Mouse (Mus musculus): ENCODE data around the gene Sh3gl3. TPM values are rescaled to one million over a fixed set of nuclear protein-coding genes. Genes with fewer than 3 reads are reported as not detected.

Sh3gl3 gene
- under 1 TPM; 0.67 to 0.95 TPM for total RNA-seq (2021)
- long read RNA-seq, experiment 1, result 0 reads
- long read RNA-seq, experiment 2, result 0 reads

DNA sequence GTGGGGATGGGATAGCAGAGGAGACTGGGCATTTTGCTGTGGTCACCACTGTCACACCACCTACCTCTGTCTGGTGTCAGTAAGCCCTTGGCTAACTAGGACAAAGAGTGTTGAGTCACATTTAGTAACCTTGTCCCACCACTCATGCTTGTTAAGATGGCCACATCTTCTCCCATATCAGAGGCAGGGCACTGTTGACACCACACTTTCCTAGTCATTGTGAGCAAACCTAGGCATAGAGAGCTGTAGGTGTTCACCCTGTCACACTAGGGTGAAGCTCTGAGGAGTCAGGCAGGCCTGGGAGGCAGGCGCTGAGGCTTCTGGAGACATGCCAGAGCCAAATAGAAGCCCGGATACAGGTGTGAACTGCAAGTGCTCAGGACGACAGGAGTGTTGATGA lies at the start of gene Sh3gl3:
Sh3gl3 (plus strand) TSS at position 301 of the 400 bp plus-strand sequence.
- no peak for DNase-seq

DNA sequence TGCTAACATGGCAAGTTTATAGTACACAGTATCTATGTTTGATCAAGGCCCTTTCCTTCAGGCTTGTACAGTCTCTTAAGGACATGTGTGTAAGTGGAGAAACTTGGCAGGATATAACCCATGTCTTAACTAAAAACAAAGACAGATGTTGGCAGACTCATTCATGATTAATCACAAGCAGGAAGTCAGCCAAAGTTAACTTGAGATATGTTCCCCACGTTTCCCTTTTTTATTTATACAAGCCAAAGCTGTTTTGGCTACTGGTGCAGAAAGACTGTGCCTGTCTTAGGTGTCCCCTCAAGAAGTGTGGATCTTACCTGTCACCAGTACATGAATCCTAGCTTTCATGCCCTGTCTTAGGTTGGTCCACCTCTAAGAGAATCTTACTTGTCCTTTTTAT lies 35.4 kb upstream of the Sh3gl3 start:
- DNase-seq, result no peak

DNA sequence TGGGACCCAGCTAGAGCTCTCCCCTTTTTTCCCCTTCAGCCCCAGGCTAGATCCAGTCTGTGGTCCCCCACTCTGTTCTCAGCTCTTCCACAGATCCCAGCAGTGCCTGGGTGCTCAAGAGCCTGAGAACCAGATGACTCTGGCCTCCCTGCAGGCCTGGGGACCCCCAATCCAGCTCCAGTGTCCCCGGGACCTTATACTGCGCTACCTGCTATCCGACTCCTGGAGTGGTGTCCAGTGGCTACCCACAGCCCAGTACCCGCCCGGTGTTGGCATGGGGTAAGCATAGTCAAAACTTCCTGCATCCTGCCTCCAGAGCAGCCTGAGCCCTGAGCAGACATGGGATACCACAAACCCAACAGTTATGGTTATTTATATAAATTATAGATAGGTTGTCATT lies 26.5 kb upstream of the Sh3gl3 start:
- no peak for DNase-seq

DNA sequence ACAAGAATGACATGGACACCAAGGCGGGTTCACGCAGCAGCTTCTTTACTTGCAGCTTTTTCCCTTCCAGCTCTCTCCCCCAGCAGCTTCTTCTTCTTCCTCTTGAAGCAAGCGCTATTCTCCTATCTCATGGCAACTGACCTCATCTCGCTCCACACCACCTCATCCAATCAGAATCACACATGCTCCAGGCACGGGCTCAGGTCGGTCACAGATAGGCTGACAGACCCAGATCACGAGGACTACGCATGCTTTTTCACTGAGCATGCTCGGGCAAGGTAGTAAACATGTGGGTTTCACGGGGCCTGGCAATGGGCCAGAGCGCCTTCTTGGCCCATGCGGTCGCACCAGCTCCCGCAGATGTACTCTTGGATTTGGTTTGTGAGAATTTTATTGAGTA lies 9.0 kb upstream of the Sh3gl3 start:
- no peak for DNase-seq

DNA sequence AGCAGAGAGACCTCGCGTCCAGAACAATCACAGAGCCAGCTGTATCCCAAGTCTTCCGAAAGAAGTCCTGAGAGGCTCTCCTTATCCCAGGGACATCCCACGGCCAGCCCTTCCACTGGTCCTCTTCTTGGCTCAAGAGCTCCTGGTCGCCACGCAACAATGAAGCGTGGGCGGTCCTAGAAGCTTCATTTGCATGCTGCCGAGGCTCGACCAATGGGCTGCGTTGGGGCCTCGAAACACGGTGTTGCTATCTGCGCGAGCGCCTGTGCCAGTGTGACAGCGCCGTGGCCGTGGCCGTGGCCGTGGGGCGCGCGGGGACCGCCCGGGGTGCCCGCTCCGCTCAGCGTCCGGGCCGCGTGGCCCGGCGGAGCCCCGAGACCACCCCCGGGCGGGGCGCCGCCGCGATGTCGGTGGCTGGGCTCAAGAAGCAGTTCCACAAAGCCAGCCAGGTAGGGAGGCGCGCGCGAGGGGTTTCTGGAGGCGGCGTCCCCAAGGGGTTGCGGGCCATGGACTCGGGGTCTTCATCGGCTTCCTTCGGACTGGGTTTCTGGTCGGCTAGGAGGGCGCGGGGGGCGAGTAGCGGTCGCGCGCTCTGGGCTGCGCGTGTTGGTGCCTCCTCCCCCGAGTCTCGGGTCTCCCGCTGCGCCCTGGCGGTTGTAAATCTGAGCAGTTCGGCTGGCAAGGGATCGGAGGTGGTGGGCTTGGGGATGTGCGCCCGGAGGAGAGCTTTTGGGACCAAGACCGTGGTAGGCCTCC lies 1.1 kb downstream of the Sh3gl3 start:
- DNase-seq, result peak; percentile 73

DNA sequence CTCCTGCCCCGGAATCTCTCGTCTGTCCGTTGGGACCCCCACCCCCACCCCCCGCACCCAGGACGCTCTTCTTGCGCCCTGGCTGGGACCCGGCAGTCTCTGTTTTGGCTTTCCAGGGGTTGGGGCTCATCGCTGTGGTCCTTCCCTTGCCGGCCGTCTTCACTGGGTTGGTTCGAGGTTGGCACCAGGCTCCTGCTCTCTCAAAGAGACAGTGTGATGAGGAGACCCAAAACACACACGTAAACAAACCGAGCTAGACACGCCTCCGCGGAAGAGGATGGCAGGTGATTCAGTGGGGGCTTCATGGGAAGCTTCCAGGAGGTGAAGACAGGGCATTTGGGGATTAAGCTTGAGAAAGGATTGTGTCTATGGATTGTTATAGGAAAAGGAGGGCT lies 1.7 kb downstream of the Sh3gl3 start:
- no peak for DNase-seq

DNA sequence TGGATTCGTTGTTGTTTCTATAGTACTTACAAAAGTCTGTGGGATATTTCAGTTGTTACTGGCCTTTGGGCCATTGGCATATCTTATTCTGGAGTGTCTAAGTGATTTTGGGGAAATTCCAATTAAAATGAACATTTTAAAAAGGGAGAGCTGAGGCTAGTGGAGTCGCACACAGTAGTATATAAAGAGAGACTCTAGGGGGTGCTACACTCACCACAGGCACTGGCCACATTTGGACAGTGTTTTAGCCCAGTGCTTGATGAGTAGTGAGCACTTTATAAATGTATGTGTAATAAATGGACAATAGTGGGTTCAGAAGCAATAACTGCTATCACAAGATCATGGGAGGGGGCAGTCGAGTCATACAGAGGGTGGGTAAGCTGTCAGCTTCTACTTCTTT lies 2.6 kb downstream of the Sh3gl3 start:
- no peak for DNase-seq

DNA sequence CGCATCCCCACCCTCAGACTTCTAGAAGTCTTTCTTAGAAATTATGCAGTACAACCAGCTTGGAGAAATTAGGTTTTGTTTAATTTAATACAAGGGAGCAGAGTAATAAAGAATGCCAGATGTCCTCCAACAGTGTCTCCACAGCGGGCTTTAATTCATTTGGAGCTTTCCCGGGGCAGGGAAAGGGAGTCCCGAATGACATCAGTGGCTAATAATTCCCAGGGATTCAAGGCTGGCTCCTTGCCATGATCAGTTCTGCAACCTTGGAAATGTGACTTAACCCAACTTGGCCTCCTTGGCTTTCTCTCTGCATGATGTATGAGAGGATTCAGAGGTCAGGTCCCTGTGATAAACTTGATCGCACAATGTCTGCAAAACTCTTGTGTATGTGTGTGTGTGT lies 3.7 kb downstream of the Sh3gl3 start:
- peak; percentile 16 for DNase-seq

DNA sequence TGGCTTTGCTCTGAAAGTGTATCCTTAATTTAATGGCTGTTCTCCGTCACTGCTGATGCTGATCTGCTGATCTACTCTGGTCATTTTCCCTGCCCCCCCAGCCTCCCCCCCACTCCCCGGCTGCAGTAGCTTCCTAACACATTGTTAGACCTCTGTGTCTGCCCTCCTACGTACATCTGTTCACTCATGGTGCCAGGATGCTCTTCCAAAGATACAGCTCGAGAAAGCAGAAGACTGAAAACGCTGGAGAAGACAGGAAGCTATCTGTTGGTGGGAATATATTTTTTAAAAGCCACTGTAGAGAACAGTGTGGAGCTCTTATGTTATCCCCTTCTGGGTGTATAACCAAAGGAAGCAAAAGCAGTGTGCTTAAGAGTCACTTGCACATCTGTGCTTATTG lies 7.3 kb downstream of the Sh3gl3 start:
- no peak for DNase-seq

DNA sequence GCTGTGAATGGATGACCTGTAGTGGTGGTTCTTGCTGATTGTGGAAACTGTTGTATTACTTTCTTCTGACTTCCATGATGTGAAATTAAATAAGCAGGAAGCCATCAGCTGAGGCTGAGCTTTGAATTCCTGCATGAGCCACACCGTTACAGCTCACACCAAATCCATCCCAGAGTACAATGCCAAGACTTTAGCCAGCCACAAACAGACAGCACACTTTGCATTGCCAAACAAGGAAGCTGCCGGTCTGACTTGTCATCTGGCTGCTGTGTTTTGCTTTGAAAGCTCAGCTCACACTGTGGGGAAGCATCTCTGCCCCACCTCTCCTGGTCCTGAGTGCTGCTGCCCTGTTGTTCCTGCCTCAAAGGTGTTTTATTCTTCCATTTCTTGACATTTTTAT lies 9.1 kb downstream of the Sh3gl3 start:
- DNase-seq, result peak; percentile 2

DNA sequence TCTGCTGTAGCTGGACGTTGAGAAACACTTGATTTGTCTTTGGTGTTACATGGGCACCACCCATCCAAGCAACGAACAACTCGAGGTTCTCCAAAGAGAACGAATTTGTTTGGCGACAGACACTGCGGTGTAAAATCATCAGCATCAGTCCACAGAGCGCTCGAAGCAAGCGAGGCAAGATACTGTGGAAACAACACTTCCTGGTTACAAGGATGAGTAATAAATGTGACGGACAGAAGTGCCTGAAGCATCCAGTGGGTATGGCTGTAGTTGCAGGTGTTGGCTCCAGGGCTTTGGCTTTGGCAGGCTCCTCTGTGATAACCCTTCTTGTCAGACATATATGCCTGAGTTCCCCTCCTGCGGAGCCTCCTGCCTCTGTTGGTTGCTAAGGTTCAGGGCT lies 18.0 kb downstream of the Sh3gl3 start:
- no peak for DNase-seq

DNA sequence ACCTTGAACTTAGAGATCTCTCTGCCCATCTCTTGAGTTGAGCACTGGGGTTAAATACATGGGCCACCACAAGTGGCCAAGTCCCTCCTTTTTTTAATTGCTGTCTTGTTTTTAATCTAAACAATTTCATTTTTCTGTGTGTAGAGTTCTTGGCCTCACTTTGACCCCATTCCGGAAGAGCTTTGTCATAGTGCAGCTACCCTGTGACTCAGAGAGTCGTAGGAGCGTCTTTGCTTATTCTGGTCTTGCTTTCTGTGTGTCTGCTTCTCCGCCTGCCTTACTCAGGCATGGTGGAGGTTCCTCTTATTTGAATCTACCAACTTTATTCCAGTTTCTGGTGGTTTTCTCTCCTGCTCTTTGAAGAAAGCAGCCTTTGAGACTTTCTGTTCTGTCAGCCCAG lies 18.9 kb downstream of the Sh3gl3 start:
- no peak for DNase-seq

DNA sequence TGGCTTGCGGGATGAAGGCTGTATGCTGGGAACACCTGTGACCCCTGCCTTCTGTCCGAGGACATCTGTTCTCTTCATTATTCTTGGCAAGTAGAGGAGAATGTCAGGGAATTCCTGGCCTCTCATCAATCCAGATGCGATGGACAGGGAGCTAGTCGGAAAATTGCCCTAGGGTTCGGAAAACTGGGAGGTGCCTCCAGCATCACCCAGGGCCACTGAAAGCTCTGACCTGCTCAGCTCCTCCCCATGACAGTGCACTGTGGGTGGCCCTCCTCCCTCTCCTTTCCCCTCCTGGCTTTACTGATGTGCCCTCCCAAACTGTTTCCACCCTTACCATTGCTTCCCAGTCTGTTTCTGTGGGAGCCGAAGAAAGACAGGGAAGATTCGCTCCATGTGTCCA lies 29.5 kb downstream of the Sh3gl3 start:
- DNase-seq, result peak; percentile 10

DNA sequence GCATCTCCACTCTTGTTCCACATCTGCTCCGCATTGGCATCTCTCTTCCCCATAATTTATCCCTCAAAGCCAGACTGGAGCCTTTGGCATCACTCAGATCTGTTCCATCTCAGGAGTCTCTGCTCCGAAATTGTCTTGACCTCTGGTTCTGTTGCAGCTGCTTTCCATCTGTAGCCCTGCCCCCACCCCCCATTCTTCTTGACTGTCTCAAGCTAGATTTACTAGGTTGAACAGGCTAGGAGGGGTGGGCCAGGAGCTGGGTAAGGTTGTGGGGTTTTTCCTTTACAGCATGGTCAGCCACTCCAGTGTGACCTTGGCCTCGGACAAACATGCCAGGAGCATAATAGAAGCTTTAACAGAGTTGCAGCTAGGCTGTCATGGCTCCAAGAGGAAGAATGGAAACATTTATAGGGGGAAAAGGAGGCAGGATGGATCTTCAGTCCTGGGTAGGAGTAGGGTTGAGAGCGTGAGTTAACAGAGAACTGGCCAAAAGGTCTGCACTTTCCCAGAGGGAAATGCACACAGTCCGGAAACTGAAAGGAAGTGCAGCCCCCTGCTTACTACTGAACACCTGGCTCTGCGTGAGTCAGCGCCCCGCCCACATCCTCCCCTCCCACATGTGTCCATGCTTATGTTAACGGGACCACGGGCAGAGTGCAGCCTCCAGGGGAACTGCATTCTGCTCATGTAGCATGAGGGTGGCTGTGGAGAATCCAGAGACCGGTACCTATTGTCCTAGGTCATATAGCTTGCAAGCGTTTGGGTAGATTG lies 30.6 kb downstream of the Sh3gl3 start:
- DNase-seq, result no peak

DNA sequence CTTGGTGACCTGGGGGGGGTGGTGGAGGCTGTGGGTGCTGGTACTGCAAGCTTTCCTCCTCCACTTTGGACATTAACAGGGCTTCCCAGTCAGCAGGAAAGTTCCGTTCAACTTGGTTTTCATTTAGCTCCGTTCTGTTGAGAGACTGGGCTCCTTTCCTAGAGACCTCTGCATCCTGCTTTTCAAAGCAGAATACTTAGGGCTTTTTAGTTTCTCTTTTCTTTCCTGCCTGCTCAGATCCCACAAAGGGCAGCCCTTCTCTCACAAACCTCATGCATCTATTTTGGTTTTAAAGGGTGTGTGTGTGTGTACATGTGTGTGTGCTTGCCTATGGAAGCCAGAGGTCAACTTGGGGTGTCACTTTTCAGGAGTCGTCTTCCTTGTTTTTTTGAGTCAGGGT lies 31.3 kb downstream of the Sh3gl3 start:
- DNase-seq, result no peak

DNA sequence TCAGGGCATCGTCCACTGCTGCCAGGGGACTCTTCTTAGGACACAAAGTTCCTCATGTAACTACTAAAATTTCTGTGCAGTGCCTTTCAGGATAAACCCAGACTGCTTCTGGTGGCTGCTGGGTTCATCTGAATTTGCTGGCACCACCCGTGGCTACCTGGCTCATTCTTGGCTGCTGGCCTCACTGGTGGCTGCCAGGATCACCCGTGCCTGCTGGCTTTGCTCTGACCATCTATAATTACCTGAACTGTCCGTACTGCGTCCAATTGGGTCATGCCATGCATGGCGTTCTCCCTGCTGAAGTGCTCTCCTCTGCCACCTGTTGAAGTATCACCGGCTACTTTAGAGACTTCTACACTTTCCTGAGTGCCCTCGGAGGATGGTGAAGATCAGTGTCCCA lies 33.1 kb downstream of the Sh3gl3 start:
- no peak for DNase-seq

DNA sequence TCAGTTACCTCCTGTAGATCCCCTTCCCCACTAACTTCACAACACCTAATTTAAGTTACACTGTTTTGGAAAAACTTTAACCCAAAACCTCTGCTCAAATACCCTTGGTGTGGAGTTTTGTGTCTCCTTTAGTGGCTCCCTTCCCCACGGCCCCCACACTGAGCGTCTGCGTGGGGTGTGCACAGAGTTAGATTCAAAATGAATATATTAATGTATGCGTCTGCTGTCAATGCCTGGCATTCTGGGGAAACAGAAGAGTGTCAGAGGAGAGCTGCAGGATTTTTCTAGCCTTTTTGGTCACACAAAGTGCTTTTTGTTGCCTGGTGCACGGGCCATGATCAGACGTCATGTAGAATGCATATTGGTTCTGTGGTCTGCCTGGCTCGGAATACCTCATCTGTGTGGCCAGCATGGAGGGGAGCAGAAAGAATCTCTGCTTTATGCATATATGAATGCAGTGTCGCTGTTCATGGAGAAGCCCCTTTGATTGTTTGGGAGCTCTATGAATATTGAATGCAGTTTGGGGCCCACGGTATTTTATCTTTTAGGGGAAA lies 47.8 kb downstream of the Sh3gl3 start:
- no peak for DNase-seq

DNA sequence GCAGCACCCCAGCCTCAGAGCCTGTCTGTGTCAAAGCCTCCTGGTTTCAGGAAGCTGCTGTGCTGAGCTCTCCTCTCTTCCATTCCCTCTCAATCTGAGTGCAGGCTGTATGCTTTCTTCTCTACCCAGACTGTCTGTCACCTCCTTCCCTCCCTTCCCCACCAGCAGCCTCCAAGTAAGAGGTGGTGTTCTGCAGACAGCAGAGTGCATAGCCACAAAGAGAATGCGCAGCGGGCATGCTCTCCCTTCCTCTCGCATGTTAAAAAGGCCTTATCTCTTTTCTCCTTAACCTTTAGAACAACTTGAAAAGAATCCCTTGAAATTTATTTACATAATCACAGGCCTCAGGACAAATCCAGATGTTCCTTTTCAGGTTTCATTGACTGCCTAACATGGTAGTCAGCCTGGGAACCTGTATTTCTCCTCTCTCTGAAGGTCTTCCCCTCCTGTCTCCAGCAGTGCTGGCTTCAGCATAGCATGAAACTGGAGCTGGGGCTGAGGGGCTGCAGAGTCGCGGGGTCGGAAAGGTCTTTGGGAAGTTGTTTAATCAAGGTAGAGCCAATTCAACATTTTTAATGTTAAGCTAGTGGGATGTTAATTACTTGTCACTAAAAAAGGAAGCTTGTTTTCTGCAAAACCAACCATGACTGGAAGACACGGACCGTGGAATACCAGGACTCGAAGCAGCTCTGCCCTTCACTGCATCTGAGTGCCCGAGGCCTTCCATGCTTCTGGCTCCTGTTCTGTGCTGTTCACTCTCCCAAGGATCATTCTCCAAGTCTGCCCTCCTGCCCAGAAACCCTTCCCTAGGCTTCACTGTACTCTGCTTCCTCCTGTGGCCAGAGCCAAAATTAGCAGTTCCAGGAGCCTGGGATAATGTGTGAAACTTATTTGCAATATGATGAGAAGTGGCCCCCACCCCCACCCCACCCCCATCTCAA lies 50.5 kb downstream of the Sh3gl3 start:
- no peak for DNase-seq

DNA sequence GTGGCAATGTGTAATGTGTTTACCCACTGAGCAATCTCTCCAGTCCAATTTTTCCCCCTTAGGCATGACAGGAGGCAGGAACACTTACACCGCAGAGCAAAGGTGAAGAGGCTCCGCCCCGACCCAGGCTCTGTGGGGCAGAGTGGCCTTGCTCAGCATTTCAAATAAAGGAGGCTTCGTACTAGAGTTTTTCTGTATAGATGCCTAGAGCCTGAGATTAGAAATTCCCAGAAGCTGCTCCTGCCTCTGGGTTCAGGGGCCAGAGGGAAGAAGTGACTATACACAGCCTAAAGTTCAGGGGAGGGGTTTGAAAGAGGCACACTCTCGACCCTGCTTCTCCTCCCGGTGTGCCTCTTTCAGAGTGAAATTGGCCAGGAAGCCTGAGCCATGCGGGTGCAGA lies 59.6 kb downstream of the Sh3gl3 start:
- DNase-seq, result no peak

DNA sequence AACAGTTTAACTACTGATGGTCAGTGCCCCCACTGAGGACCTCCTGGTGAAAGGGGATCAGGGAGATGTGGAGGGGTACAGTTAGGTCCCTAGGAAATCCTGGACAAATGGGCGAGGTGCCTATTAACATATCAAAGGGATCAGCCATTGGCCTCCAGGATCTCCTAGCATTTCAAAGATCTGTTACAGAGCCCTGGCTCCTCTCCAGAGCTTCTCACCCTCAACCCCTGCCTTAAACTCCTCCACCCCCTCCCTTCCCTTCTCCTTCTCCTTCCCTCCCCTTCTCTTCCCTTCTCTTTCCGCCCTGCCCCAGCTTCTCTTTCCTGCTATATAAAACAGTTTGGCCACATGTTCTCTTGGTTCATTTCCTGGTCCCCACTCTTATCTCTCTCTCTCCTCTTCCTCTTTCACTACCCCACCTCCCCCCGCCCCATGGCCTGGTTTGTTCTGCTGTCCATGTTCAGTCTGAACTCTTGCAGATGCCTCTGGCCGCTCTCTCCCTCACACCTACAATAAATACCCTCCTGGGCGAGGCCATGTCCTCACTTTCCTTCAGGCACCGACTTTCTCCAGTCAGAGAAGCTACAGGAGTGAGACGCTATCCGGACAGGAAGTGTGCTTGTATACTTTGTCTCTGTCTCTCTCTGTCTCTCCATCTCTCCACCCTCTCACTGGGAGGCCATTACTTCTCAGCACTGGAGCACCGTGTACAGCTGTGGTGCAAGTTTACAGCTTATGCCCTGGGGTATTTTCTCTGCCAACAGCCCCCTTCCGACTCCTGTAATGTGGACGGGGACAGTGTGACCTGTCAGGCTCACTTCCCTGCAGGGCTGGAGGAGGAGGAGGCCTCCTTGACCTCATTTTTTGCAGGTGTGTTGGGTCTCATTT lies 60.6 kb downstream of the Sh3gl3 start:
- DNase-seq, result no peak

DNA sequence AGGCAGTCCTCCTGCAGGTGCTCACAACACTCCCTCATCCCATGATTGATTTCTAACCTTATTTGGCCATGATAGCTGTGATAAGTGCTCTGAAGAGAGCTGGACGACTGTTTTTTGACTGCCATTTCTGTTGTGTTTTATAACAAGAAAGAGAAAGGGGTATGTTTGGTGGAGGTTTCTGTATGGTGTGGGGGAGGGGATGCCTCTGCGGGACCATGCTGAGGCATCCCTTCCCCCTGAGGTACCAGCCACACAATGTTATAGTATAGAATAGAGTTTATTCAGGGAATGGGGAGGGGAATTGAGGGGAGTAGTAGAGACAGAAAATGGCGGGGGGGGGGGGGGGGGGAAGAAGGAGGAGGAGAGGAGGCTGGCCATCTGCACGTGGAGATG lies 61.3 kb downstream of the Sh3gl3 start:
- DNase-seq, result no peak

Data from gastrocnemius, postnatal 25 days (tissue).